Mouse (Mus musculus) heart, embryonic 16.5 days (tissue): ENCODE measurements around the gene Ccdc151. TPM values are rescaled to one million over a fixed set of nuclear protein-coding genes. Genes with fewer than 3 reads are reported as not detected.

Experiments
- ATAC-seq: fragments of 200-750 bp; cut with Nextera tagmentation; replicated peaks from 2 replicates; pipeline ENCODE4 v1.8.0; 2017; ENCODE audit warnings: moderate number of reproducible peaks; ENCODE audit not compliant: insufficient read depth, low FRiP score; ENCODE audit errors: extremely low read depth
- H3K27ac ChIP-seq: fragments of 300-500 bp; sonication (generic); 2 replicates; pipeline ENCODE4 v1.5.1; 2014; ENCODE audit warnings: mild to moderate bottlenecking, low read length, control low read depth, moderate library complexity
- H3K27me3 ChIP-seq: fragments of 300-500 bp; sonication (generic); 2 replicates; pipeline ENCODE4 v1.6.1; 2014; ENCODE audit warnings: low read length, mixed read lengths; ENCODE audit not compliant: control insufficient read depth, insufficient read depth
- H3K36me3 ChIP-seq: fragments of 300-500 bp; sonication (generic); 2 replicates; pipeline ENCODE4 v1.6.1; 2014; ENCODE audit not compliant: control insufficient read depth, insufficient read depth
- H3K4me1 ChIP-seq: fragments of 300-500 bp; sonication (generic); 2 replicates; pipeline ENCODE4 v1.6.1; 2014; ENCODE audit warnings: low read length, mixed read lengths; ENCODE audit not compliant: control insufficient read depth, insufficient read depth
- H3K4me2 ChIP-seq: fragments of 300-500 bp; sonication (generic); 2 replicates; pipeline ENCODE4 v1.6.1; 2014; ENCODE audit warnings: low read depth, mild to moderate bottlenecking, control low read depth, low read length
- H3K4me3 ChIP-seq: fragments of 300-500 bp; sonication (generic); 2 replicates; pipeline ENCODE4 v1.5.1; 2014; ENCODE audit warnings: mild to moderate bottlenecking, control low read depth, low read length
- H3K9ac ChIP-seq: fragments of 300-500 bp; sonication (generic); 2 replicates; pipeline ENCODE4 v1.6.1; 2014; ENCODE audit warnings: low read length, control low read depth
- H3K9me3 ChIP-seq: fragments of 300-500 bp; sonication (generic); replicated peaks from 2 replicates; pipeline ENCODE4 v1.6.1; 2016; ENCODE audit warnings: low read length; ENCODE audit not compliant: control insufficient read depth
- WGBS: fragments of 180-500 bp; shearing (Covaris S2); extraction: QIAGEN DNeasy Blood & Tissue Kit; methylation state at CpG from one replicate; pipeline ENCODE4 v1.1.7; 2014; 5-methylcytosine and 5-hydroxymethylcytosine counted together
- polyA plus RNA-seq: library from polyadenylated mRNA; unstranded; fragments of >200 nt; fragmentation: Nextera tagmentation; extraction: Ambion mirVana; gene quantifications from 2 replicates; pipeline ENCODE4 v1.2.1, GENCODE M21; 2015

Ccdc151 gene
- polyA plus RNA-seq, 1 experiment from 2014 or later = 0.45 TPM

DNA sequence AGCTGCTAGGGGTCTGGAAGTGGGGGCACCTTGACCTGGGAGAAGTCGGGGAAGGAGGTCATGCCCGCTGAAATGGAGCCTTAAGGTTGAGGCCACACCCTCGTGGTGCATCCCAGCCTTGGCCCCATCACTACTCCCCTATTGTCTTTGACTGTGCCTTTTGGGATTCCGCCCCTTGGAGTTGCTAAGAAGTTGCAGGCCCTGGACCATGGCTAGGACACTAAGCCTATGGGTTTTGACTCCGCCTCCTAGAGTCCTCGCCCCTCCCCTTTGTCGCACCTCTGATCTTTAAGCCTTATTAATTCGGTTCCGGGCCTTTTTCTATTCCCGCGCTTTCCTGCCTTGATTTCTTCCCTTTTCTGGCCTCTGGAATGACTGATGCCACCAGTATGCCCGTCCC is 58.8 kb downstream of the Ccdc151 start:
- no peaks in the 10 kb centered on the region for H3K4me1 ChIP-seq
- no peak overlapping the region for H3K27ac ChIP-seq
- ATAC-seq = no peak
- H3K9ac ChIP-seq = no peak overlapping the region
- H3K4me3 ChIP-seq = no peak overlapping the region
- H3K4me2 ChIP-seq = no peak overlapping the region
- 39% methylated on average over 12 of the region's 12 CpGs for WGBS
- H3K36me3 ChIP-seq = no peaks in the 10 kb centered on the region
- H3K27me3 ChIP-seq = peaks cover 15% of the 10 kb centered on the region
- no peaks in the 10 kb centered on the region for H3K9me3 ChIP-seq

DNA sequence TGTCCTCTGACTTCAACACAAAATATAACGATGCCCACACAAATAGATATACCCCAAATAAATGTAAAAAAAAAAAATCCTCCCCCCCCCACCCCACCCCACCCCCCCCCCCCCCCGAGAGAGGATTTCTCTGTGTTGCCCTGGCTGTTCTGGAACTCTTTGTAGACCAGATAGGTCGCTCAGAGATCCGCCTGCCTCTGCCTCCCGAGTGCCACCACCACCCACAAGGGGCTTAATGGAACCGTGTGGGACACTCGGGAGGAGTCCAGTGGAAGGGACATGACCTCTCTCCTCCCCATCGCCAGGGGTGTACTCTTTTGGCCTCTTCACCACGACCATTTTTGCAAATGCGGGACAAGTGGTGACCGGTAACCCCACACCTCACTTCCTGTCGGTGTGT is 59.4 kb downstream of the Ccdc151 start:
- no peaks in the 10 kb centered on the region for H3K9me3 ChIP-seq
- WGBS = 59% methylated on average over 12 of the region's 12 CpGs
- no peak overlapping the region for H3K9ac ChIP-seq
- no peaks in the 10 kb centered on the region for H3K4me1 ChIP-seq
- no peak overlapping the region for H3K27ac ChIP-seq
- H3K4me2 ChIP-seq = no peak overlapping the region
- H3K36me3 ChIP-seq = no peaks in the 10 kb centered on the region
- no peak for ATAC-seq
- peaks cover 11% of the 10 kb centered on the region for H3K27me3 ChIP-seq
- no peak overlapping the region for H3K4me3 ChIP-seq

Other genes starting within 250 kb of the Ccdc151 start
- gene Spc24, start 242.3 kb downstream of the Ccdc151 start, polyA plus RNA-seq = 91.4 and 93.2 TPM in 2 replicates
- 16.6 and 21.8 TPM in 2 replicates for gene Kank2, start 203.9 kb downstream of the Ccdc151 start, polyA plus RNA-seq
- gene Angptl8, start 167.1 kb downstream of the Ccdc151 start, polyA plus RNA-seq = 1.7 and 2.4 TPM in 2 replicates
- 45.2 and 46.2 TPM in 2 replicates for gene Dock6, start 150.0 kb downstream of the Ccdc151 start, polyA plus RNA-seq
- 10.8 and 11.4 TPM in 2 replicates for gene Rab3d, start 84.4 kb downstream of the Ccdc151 start, polyA plus RNA-seq
- gene Ccdc159, start 75.2 kb downstream of the Ccdc151 start, polyA plus RNA-seq = 2.3 and 2.7 TPM in 2 replicates
- gene Tmem205, start 75.1 kb downstream of the Ccdc151 start, polyA plus RNA-seq = 39.1 and 45.3 TPM in 2 replicates
- gene Plppr2, start 65.6 kb downstream of the Ccdc151 start, polyA plus RNA-seq = 3.2 and 4.3 TPM in 2 replicates
- 4.4 and 4.9 TPM in 2 replicates for gene Swsap1, start 46.9 kb downstream of the Ccdc151 start, polyA plus RNA-seq
- 3.6 TPM in 2 replicates for gene Epor, start 39.1 kb downstream of the Ccdc151 start, polyA plus RNA-seq
- 2.6 and 3.0 TPM in 2 replicates for gene Rgl3, start 13.2 kb downstream of the Ccdc151 start, polyA plus RNA-seq
- gene Prkcsh, start 172 bp upstream of the Ccdc151 start, polyA plus RNA-seq = 72.7 and 76.8 TPM in 2 replicates
- 0.21 and 0.29 TPM in 2 replicates for gene Elavl3, start 49.4 kb upstream of the Ccdc151 start, polyA plus RNA-seq
- gene Gm49318, start 68.6 kb upstream of the Ccdc151 start, polyA plus RNA-seq = not detected in 2 replicates
- 10.4 and 10.7 TPM in 2 replicates for gene Zfp653, start 68.7 kb upstream of the Ccdc151 start, polyA plus RNA-seq
- gene Ecsit, start 82.8 kb upstream of the Ccdc151 start, polyA plus RNA-seq = 68.8 and 73.1 TPM in 2 replicates
- gene Cnn1, start 96.6 kb upstream of the Ccdc151 start, polyA plus RNA-seq = 140 and 164 TPM in 2 replicates
- gene Elof1, start 114.5 kb upstream of the Ccdc151 start, polyA plus RNA-seq = 111 and 117 TPM in 2 replicates
- gene Acp5, start 133.1 kb upstream of the Ccdc151 start, polyA plus RNA-seq = 5.5 and 8.7 TPM in 2 replicates
- gene Pigyl, start 154.2 kb upstream of the Ccdc151 start, polyA plus RNA-seq = 49.0 and 49.8 TPM in 2 replicates
- gene Zfp872, start 185.5 kb upstream of the Ccdc151 start, polyA plus RNA-seq = 0.22 and 0.26 TPM in 2 replicates
- 21.7 and 22.0 TPM in 2 replicates for gene Zfp809, start 223.1 kb upstream of the Ccdc151 start, polyA plus RNA-seq